Mouse (Mus musculus): ENCODE data around the gene Bst1. TPM values are rescaled to one million over a fixed set of nuclear protein-coding genes. Genes with fewer than 3 reads are reported as not detected.

Gene Bst1
- polyA plus RNA-seq, 1 experiment from 2014 or later = 3.1 TPM

DNA sequence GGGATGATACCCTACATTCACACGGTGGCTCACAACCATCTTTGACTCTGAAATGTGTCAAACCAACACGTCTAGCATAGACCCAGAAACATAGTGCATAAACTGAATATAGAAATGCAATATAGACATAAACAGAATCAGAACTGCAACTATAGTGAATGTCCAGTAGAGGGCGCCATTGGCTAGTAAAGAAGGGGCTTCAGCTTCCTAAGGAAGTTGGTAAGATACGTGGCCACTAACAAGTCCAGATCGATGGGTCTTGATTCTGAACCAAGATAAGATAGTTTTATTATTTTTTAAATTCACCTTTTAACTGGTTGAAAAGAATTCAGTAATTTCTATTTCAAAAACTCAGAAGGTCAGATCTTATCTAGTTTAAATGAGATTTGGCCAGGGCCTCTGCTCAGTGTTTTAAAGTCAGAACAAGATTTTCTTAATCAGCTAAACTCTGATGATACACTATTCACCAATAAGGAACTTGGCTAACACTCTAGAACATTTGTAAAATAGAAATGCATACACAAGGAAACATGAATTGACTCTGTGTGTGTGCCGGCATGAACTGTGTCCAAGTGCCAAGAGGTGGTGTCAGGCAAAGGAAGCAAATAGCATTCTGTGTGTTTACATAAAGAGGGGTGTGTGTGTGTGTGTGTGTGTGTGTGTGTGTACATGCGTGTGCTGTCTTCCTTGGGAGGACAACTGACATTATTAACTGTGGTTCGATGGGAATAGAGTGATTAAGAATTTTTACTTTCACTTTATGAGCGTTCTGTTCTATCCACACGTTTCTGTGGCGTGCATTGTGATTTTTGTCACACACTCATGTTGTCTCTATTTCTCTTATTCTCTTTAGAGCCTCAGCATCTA is 22.7 kb downstream of the Bst1 start:
- Histone ChIP-seq H3K4me3 (ENCODE audit: low read depth, low read length) (peak overlapping the region; percentile 29), H3K36me3 (replicated peaks; ENCODE audit: insufficient read depth, low read length) (no peaks in the 10 kb centered on the region), H3K27me3 (ENCODE audit: insufficient read depth, low read length) (no peaks in the 10 kb centered on the region), H3K4me2 (ENCODE audit: low read depth, low read length) (peak overlapping the region; percentile 62), H3K4me1 (ENCODE audit: insufficient read depth) (no peaks in the 10 kb centered on the region), H3K27ac (ENCODE audit: low read depth) (peak overlapping the region; percentile 25; the same call in 1 of the 2 replicates), H3K9ac (replicated peaks) (0 out of 2 replicates have a peak overlapping the region, but pooled peaks have one; percentile 35), H3K9me3 (ENCODE audit: low read length) (peaks cover 2% of the 10 kb centered on the region; the same call in 1 of the 2 replicates)
- DNase-seq (peak; percentile 55), ATAC-seq (peak; percentile 60)
- 19% methylated on average over 11 of the region's 11 CpGs for WGBS (ENCODE audit: insufficient replicate concordance)
- TF ChIP-seq CTCF (IDR thresholded peaks at IDR 0.05; ENCODE audit: low read depth) = peak; percentile 91
- no peak for TF ChIP-seq EP300 (IDR thresholded peaks at IDR 0.05; ENCODE audit: low read depth)

DNA sequence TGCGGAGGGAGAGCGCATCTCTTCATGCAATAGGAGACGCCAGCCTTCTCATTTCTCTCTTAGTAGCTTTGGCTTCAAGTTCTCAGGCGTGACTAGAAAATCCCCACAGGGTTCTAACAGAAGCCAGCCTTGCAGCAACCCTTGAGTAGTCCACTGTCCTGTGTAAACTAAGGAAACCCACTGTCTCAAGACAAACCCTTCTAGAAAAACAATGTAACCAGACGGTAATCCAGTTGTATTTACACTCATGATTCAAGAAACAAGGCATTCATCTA is 23.3 kb downstream of the Bst1 start:
- Histone ChIP-seq H3K4me1 (ENCODE audit: insufficient read depth) (no peaks in the 10 kb centered on the region), H3K27ac (ENCODE audit: low read depth) (peak overlapping the region; percentile 25; the same call in 1 of the 2 replicates), H3K9ac (replicated peaks) (no peak overlapping the region), H3K9me3 (ENCODE audit: low read length) (peaks cover 2% of the 10 kb centered on the region; the same call in 1 of the 2 replicates), H3K4me3 (ENCODE audit: low read depth, low read length) (peak overlapping the region; percentile 29), H3K36me3 (replicated peaks; ENCODE audit: insufficient read depth, low read length) (no peaks in the 10 kb centered on the region), H3K4me2 (ENCODE audit: low read depth, low read length) (peak overlapping the region; percentile 62), H3K27me3 (ENCODE audit: insufficient read depth, low read length) (no peaks in the 10 kb centered on the region)
- TF ChIP-seq CTCF (IDR thresholded peaks at IDR 0.05; ENCODE audit: low read depth) (no peak), EP300 (IDR thresholded peaks at IDR 0.05; ENCODE audit: low read depth) (no peak)
- 67% methylated on average over 5 of the region's 5 CpGs for WGBS (ENCODE audit: insufficient replicate concordance)
- no peak for ATAC-seq
- DNase-seq = no peak

- Histone ChIP-seq H3K9me3 (ENCODE audit: low read length) (peaks cover 2% of the 10 kb centered on the region; the same call in 1 of the 2 replicates), H3K27me3 (ENCODE audit: insufficient read depth, low read length) (no peaks in the 10 kb centered on the region), H3K4me3 (ENCODE audit: low read depth, low read length) (no peak overlapping the region), H3K9ac (replicated peaks) (no peak overlapping the region), H3K4me1 (ENCODE audit: insufficient read depth) (no peaks in the 10 kb centered on the region), H3K4me2 (ENCODE audit: low read depth, low read length) (no peak overlapping the region), H3K36me3 (replicated peaks; ENCODE audit: insufficient read depth, low read length) (no peaks in the 10 kb centered on the region), H3K27ac (ENCODE audit: low read depth) (no peak overlapping the region)
- no peak for ATAC-seq
- 75% methylated on average over 3 of the region's 3 CpGs for WGBS (ENCODE audit: insufficient replicate concordance)
- no peak for TF ChIP-seq EP300 (IDR thresholded peaks at IDR 0.05; ENCODE audit: low read depth)
- TF ChIP-seq CTCF (IDR thresholded peaks at IDR 0.05; ENCODE audit: low read depth) = no peak
- no peak for DNase-seq
Measured at GRCm38 (mm10) chr5:43842576-43843155, 24.0 kb downstream of the Bst1 start.

- H3K4me3 ChIP-seq (ENCODE audit: low read depth, low read length) = no peak overlapping the region
- H3K4me1 ChIP-seq (ENCODE audit: insufficient read depth) = no peaks in the 10 kb centered on the region
- peaks cover 2% of the 10 kb centered on the region; the same call in 1 of the 2 replicates for H3K9me3 ChIP-seq (ENCODE audit: low read length)
- ATAC-seq (no peak), DNase-seq (no peak)
- H3K9ac ChIP-seq (replicated peaks) = no peak overlapping the region
- H3K36me3 ChIP-seq (replicated peaks; ENCODE audit: insufficient read depth, low read length) = no peaks in the 10 kb centered on the region
- no peak overlapping the region for H3K27ac ChIP-seq (ENCODE audit: low read depth)
- WGBS (ENCODE audit: insufficient replicate concordance) = 84% methylated on average over 5 of the region's 5 CpGs
- TF ChIP-seq EP300 (IDR thresholded peaks at IDR 0.05; ENCODE audit: low read depth) = no peak
- TF ChIP-seq CTCF (IDR thresholded peaks at IDR 0.05; ENCODE audit: low read depth) = no peak
- no peak overlapping the region for H3K4me2 ChIP-seq (ENCODE audit: low read depth, low read length)
- no peaks in the 10 kb centered on the region for H3K27me3 ChIP-seq (ENCODE audit: insufficient read depth, low read length)
Measured at GRCm38 (mm10) chr5:43845083-43845482, 26.4 kb downstream of the Bst1 start.

- Histone ChIP-seq H3K36me3 (replicated peaks; ENCODE audit: insufficient read depth, low read length) (no peaks in the 10 kb centered on the region), H3K27ac (ENCODE audit: low read depth) (no peak overlapping the region), H3K4me1 (ENCODE audit: insufficient read depth) (no peaks in the 10 kb centered on the region), H3K9me3 (ENCODE audit: low read length) (peaks cover 2% of the 10 kb centered on the region; the same call in 1 of the 2 replicates), H3K27me3 (ENCODE audit: insufficient read depth, low read length) (no peaks in the 10 kb centered on the region), H3K4me3 (ENCODE audit: low read depth, low read length) (no peak overlapping the region), H3K4me2 (ENCODE audit: low read depth, low read length) (no peak overlapping the region), H3K9ac (replicated peaks) (no peak overlapping the region)
- ATAC-seq (no peak), DNase-seq (no peak)
- TF ChIP-seq CTCF (IDR thresholded peaks at IDR 0.05; ENCODE audit: low read depth) = no peak
- no peak for TF ChIP-seq EP300 (IDR thresholded peaks at IDR 0.05; ENCODE audit: low read depth)
- 61% methylated on average over 1 of the region's 1 CpGs for WGBS (ENCODE audit: insufficient replicate concordance)
Measured at GRCm38 (mm10) chr5:43845646-43846045, 27.0 kb downstream of the Bst1 start.

GRCm38 (mm10) chr5:43846227-43846626 is 27.5 kb downstream of the Bst1 start:
- 45% methylated on average over 2 of the region's 2 CpGs for WGBS (ENCODE audit: insufficient replicate concordance)
- ATAC-seq (no peak), DNase-seq (no peak)

More at GRCm38 (mm10) chr5:43846227-43846626, 27.5 kb downstream of the Bst1 start:
- TF ChIP-seq CTCF (IDR thresholded peaks at IDR 0.05; ENCODE audit: low read depth) = no peak
- TF ChIP-seq EP300 (IDR thresholded peaks at IDR 0.05; ENCODE audit: low read depth) = no peak
- no peak overlapping the region for H3K4me2 ChIP-seq (ENCODE audit: low read depth, low read length)
- no peak overlapping the region for H3K27ac ChIP-seq (ENCODE audit: low read depth)
- H3K27me3 ChIP-seq (ENCODE audit: insufficient read depth, low read length) = no peaks in the 10 kb centered on the region
- H3K9me3 ChIP-seq (ENCODE audit: low read length) = peaks cover 2% of the 10 kb centered on the region; the same call in 1 of the 2 replicates
- H3K4me3 ChIP-seq (ENCODE audit: low read depth, low read length) = no peak overlapping the region
- no peak overlapping the region for H3K9ac ChIP-seq (replicated peaks)
- no peaks in the 10 kb centered on the region for H3K4me1 ChIP-seq (ENCODE audit: insufficient read depth)
- H3K36me3 ChIP-seq (replicated peaks; ENCODE audit: insufficient read depth, low read length) = no peaks in the 10 kb centered on the region

Data from liver, postnatal 0 days (tissue).